Mouse (Mus musculus) heart, adult 2 months (tissue): ENCODE results near the gene Rasa3. TPM values are rescaled to one million over a fixed set of nuclear protein-coding genes. Genes with fewer than 3 reads are reported as not detected.

Experiments used
- DNase-seq, 2 experiments: peaks; one replicate each; pipeline ENCODE4 v3.0.0; 2021
- H3K27ac ChIP-seq: fragments of 200-600 bp; 2 replicates; pipeline ENCODE4 v1.8.1; 2022
- H3K27me3 ChIP-seq: fragments of 200-500 bp; 2 replicates; pipeline ENCODE4 v1.6.1; 2012; ENCODE audit warnings: mild to moderate bottlenecking, low read length, inconsistent platforms, mixed read lengths; ENCODE audit not compliant: control insufficient read depth, insufficient read depth
- H3K36me3 ChIP-seq: fragments of 200-500 bp; 2 replicates; pipeline ENCODE4 v1.6.1; 2012; ENCODE audit warnings: low read length, inconsistent platforms; ENCODE audit not compliant: control insufficient read depth, insufficient read depth
- H3K4me1 ChIP-seq: fragments of 200-500 bp; 2 replicates; pipeline ENCODE4 v1.6.1; 2011; ENCODE audit warnings: low read length; ENCODE audit not compliant: control insufficient read depth, insufficient read depth
- H3K4me3 ChIP-seq: fragments of 200-600 bp; 2 replicates; pipeline ENCODE4 v1.8.1; 2022
- H3K79me2 ChIP-seq: fragments of 200-500 bp; replicated peaks from 2 replicates; pipeline ENCODE4 v1.6.1; 2012; ENCODE audit warnings: mild to moderate bottlenecking, inconsistent platforms, low read length, moderate library complexity, mixed read lengths; ENCODE audit not compliant: control insufficient read depth, insufficient read depth
- H3K9ac ChIP-seq: fragments of 200-500 bp; 2 replicates; pipeline ENCODE4 v1.6.1; 2012; ENCODE audit warnings: low read depth, mild to moderate bottlenecking, control low read depth, inconsistent platforms, low read length, mixed read lengths
- CTCF ChIP-seq: fragments of 200-600 bp; IDR thresholded peaks from 2 replicates; pipeline ENCODE4 v1.8.1; 2022; ENCODE audit warnings: antibody characterized with exemption, mild to moderate bottlenecking, moderate library complexity
- EP300 ChIP-seq: fragments of 200-500 bp; IDR thresholded peaks from 2 replicates; pipeline ENCODE4 v1.6.1; 2011; ENCODE audit warnings: low read depth, low read length, control low read depth; ENCODE audit not compliant: insufficient read depth
- POLR2A ChIP-seq: fragments of 200-500 bp; IDR thresholded peaks from 2 replicates; pipeline ENCODE4 v1.6.1; 2011; ENCODE audit warnings: mild to moderate bottlenecking, low read depth, low read length, control low read depth; ENCODE audit not compliant: insufficient read depth
- WGBS: fragments of 180-500 bp; shearing (Covaris S2); methylation state at CpG from one replicate; pipeline ENCODE4 v1.1.7; 2018; 5-methylcytosine and 5-hydroxymethylcytosine counted together
- intact Hi-C: fragments of 180-260 bp; cut with DNase I; formaldehyde crosslinking; loops from one replicate; pipeline ENCODE4 v1.15.1; 2025
- polyA plus RNA-seq: library from polyadenylated mRNA; depleted of rRNA; stranded (reverse); fragments of >200 nt; gene quantifications from 2 replicates; pipeline ENCODE4 v1.2.3, GENCODE M21; 2012
- total RNA-seq, 2 experiments: library from RNA; stranded (reverse); gene quantifications; 2 replicates each; pipeline ENCODE4 v1.2.3; 2021

The Rasa3 gene
- total and polyA plus RNA-seq, 3 experiments = 14.6 to 16.9 (median 16.5) TPM

DNA sequence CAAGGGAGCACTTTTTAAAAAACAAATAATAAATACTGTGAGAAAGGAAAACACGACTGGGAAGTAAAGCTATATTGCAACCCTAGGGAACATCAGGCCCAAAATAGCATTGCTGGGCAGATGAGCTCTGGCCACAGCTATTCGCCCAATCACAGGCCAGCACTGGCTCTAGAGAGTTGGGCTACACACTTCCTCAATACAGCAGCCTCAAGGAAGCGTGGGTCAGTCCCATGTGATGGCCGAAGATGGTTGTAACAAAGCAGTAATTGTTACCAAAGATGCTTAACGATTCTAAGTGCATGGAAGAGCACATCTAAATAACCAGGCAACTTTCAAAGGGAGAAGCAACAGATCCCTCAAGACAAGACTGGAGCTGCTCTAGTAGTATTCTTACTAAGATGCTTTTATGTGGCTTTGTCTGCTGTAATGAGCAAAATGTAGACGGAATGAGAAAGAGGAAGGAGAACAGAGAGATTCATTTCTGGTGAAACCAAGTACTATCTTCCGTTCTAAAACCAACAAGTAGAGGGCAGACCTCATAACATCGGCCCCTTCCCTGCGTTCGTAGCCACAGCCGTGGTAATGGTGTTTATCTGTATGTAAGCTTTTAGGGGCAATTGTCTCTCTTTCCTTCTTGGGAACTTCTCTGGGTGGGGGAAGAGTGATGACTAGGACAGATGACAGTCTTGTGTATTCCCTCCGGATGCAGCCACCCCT is 3.0 kb downstream of the Rasa3 start:
- TF ChIP-seq POLR2A (peak; percentile 67), CTCF (peak; percentile 18; the same call in 1 of the 2 replicates), EP300 (no peak)
- Histone ChIP-seq H3K4me1 (peaks cover 34% of the 10 kb centered on the region), H3K9ac (peak overlapping the region; percentile 34), H3K27me3 (no peaks in the 10 kb centered on the region), H3K27ac (peak overlapping the region; percentile 90), H3K79me2 (no peaks in the 10 kb centered on the region), H3K4me3 (no peak overlapping the region), H3K36me3 (no peaks in the 10 kb centered on the region)
- DNase-seq = peak in 1 of 2 experiments; percentile 75
- WGBS = 33% methylated on average over 12 of the region's 12 CpGs
- intact Hi-C loops = loop anchor here (5.0 kb wide), 1 partner anchor 72 kb away; no protein-coding TSS in a partner anchor

- Histone ChIP-seq H3K27me3 (no peaks in the 10 kb centered on the region), H3K9ac (peak overlapping the region; percentile 18), H3K4me1 (peaks cover 37% of the 10 kb centered on the region), H3K36me3 (no peaks in the 10 kb centered on the region), H3K79me2 (no peaks in the 10 kb centered on the region), H3K4me3 (no peak overlapping the region), H3K27ac (peak overlapping the region; percentile 90)
- peak; percentile 63 to 73 for DNase-seq
- intact Hi-C loops = no loop called here
- no peak for TF ChIP-seq POLR2A
- TF ChIP-seq CTCF = peak; percentile 71
- TF ChIP-seq EP300 = no peak
- WGBS = 57% methylated on average over 4 of the region's 4 CpGs
Measured at GRCm38 (mm10) chr8:13673215-13673614, 4.2 kb downstream of the Rasa3 start.

DNA sequence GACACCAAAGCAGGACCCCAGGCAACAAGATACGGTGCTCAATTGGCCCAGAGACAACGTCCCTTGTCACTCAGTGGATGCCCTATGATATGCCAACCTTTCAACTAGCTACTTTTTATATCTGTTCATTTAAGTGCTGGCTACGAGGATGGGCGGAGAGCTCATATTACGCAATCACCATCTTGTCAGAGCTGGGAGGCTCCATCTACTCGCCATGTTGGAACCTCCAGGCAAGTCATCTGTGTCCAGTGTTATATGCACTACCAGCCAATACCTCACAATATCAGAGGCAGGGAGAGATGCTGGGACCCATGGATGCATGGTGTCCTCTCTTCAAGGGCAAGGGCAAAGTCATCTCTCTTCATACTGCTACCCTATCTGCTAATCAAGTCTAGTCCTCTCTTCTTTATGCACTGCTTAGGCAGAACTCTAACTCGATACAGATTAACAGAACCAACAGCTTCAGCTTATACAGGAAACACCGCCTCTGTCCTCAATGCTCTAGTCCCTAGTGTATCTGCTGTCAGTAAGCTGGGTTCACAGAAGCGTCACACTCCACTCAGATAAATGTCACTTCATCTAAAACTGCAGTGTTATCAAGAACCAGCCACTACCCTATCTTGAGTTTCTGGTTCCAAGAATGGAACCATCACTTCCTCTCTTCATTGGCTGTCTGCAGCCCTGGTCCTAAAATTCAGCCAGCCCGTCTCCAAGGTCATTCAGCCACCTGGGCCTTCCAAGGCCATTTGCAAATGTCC is 6.0 kb downstream of the Rasa3 start:
- no peaks in the 10 kb centered on the region for H3K27me3 ChIP-seq
- peak overlapping the region; percentile 84; the same call in 1 of the 2 replicates for H3K27ac ChIP-seq
- no peak overlapping the region for H3K4me3 ChIP-seq
- H3K4me1 ChIP-seq = peaks cover 41% of the 10 kb centered on the region
- no peak for TF ChIP-seq CTCF
- no peak for TF ChIP-seq EP300
- TF ChIP-seq POLR2A = no peak
- H3K79me2 ChIP-seq = no peaks in the 10 kb centered on the region; the same call in 1 of the 2 replicates
- 61% methylated on average over 10 of the region's 10 CpGs for WGBS
- DNase-seq = peak in 1 of 2 experiments; percentile 30
- H3K9ac ChIP-seq = no peak overlapping the region
- no peaks in the 10 kb centered on the region for H3K36me3 ChIP-seq
- intact Hi-C loops = no loop called here

DNA sequence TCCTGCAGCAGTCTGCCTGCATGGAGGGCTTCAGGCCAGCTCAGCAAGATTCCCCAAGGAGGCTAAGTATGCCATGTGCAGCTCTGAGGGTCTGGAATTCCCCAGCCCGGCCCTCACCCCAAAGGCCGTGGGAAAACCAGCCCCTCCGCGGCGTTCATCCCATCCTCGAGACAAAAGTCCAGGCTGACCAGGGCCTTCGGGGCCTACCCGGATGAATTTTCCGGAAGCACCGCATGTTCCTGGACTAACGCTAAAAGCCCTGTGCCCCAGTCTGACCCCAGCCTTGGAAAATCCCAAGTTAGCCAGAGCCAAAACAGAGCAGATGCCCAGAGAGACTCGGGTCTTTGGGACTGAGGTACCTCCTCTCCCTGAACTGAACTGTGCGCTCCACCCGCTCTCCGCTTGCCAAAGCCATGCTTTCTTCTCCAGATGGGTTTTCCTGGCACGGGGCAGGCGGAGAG is 7.4 kb downstream of the Rasa3 start:
- Histone ChIP-seq H3K4me1 (peaks cover 51% of the 10 kb centered on the region), H3K4me3 (no peak overlapping the region), H3K36me3 (no peaks in the 10 kb centered on the region), H3K27ac (peak overlapping the region; percentile 84), H3K79me2 (no peaks in the 10 kb centered on the region; the same call in 1 of the 2 replicates), H3K27me3 (no peaks in the 10 kb centered on the region), H3K9ac (no peak overlapping the region)
- DNase-seq = peak; percentile 58
- intact Hi-C loops = no loop called here
- 36% methylated on average over 17 of the region's 17 CpGs for WGBS
- no peak for TF ChIP-seq CTCF
- no peak for TF ChIP-seq POLR2A
- TF ChIP-seq EP300 = peak; percentile 39; the same call in 1 of the 2 replicates

DNA sequence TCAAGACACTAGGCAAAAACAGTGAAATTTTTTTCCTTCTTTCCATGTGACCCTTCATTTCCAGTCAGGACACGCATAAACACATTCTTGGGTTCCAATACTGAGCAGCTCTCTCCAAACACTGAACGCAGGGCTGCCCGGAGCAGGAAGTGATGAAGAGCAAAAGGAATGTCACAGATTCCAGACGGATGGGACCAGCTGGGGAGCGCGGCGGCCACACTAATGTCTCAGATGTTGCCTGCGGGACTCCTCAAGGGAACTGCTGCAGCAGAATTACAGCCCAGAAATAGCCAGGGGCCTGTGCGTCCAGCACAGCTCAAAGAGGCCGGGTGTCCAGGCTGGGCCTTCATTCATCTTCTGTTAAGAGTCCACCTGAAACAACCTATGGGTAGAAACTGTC is 9.0 kb downstream of the Rasa3 start:
- Histone ChIP-seq H3K79me2 (peaks cover 2% of the 10 kb centered on the region; the same call in 1 of the 2 replicates), H3K27me3 (no peaks in the 10 kb centered on the region), H3K27ac (peak overlapping the region; percentile 84), H3K36me3 (no peaks in the 10 kb centered on the region; the same call in 1 of the 2 replicates), H3K9ac (no peak overlapping the region), H3K4me3 (no peak overlapping the region), H3K4me1 (peaks cover 52% of the 10 kb centered on the region)
- no peak for TF ChIP-seq CTCF
- TF ChIP-seq EP300 = 0 out of 2 replicates have a peak, but pooled peaks have one; percentile 26
- TF ChIP-seq POLR2A = 0 out of 2 replicates have a peak, but pooled peaks have one; percentile 27
- DNase-seq = peak; percentile 69 to 84
- 29% methylated on average over 10 of the region's 10 CpGs for WGBS
- intact Hi-C loops = loop anchor here (2.0 kb wide), 1 partner anchor 16 kb away; no protein-coding TSS in a partner anchor
